Mouse (Mus musculus): Measurements from ENCODE around the gene Otulinl. TPM values are rescaled to one million over a fixed set of nuclear protein-coding genes. Genes with fewer than 3 reads are reported as not detected.
"Not testable (repeated sequence)": the region's sequence is repeated elsewhere in the genome, so short reads cannot be mapped to it uniquely, and the experiment has no call there.

Otulinl gene
- 1.4 TPM in 1 of 2 replicates, not detected in the other for polyA plus RNA-seq (2012; ENCODE audit: insufficient read depth, low replicate concordance)

DNA sequence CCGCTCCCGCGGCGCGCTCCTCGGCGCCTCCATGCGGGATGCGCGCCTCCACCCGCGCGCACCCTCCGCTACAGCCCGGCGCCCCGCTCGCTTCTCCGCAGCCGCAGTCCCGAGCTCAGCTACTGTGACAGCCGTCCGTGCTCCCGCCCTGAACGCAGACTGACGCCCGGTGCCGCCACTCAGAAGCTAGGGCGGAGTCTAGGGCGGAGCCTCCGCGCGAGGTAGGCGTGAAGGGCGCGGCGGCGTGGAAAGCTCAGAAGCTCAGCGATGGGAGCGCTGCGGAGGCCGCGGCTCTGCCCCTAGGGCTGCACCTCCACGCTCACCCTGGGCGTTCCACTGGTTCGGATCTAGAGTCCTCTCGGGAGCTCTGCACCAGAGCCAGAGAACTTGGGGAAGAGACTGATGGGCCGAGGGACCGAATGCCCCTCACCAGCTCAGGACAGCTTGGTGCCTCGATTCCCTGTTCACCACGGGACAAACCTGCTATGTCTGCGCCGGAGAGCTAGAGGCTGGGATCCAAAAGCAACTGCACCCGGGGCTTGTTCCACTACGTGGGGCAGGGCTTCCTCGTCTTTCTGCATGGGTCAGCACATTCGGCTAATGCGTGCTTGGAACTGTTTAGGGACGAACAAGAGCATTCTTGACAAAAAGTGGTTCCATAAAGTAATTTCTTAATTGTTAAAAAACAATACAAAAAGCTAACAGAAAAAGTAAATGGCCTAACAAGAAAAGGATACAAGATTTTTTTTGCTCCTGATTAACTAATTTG, at the start of gene Otulinl:
TSS of gene Otulinl (minus strand) at position 161 of the 769 bp plus-strand sequence.
- Histone ChIP-seq H3K36me3 (replicated peaks; ENCODE audit: low read length) (no peaks in the 10 kb centered on the region), H3K9me3 (no peaks in the 10 kb centered on the region), H3K4me3 (replicated peaks) (peak within 1 kb of the TSS; percentile 94), H3K4me1 (peaks cover 27% of the 10 kb centered on the region), H3K27me3 (replicated peaks) (peaks cover 43% of the 10 kb centered on the region)
- TF ChIP-seq GATA1 (IDR thresholded peaks at IDR 0.05; ENCODE audit: borderline replicate concordance, low read length) (no peak), FLI1 (IDR thresholded peaks at IDR 0.05; ENCODE audit: low read length) (no peak)

DNA sequence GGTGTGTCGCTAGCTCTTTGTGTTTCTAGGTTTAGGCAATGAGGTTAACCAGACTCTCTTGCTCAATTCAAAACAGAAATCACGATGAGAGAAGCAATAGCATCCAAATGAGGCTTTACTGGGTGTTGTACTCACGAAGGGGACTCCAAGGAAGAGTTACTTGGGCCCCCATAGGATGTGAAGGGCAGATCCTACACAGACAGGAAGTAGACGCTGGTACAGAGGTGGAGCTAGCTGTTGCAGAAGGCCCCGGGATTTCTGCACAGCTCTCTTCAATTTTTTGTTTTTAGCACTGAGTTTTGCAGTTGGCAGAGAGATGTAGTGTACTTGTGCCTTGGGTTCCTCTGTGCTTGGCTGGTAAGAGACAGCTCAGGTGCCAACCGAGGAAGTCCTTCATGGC, 44.8 kb upstream of the Otulinl start:
- no peak for TF ChIP-seq GATA1 (IDR thresholded peaks at IDR 0.05; ENCODE audit: borderline replicate concordance, low read length)
- no peak for TF ChIP-seq FLI1 (IDR thresholded peaks at IDR 0.05; ENCODE audit: low read length)
- 0 out of 2 replicates have a peak, but pooled peaks cover 4% of the 10 kb centered on the region for H3K9me3 ChIP-seq
- peaks cover 34% of the 10 kb centered on the region for H3K4me1 ChIP-seq

DNA sequence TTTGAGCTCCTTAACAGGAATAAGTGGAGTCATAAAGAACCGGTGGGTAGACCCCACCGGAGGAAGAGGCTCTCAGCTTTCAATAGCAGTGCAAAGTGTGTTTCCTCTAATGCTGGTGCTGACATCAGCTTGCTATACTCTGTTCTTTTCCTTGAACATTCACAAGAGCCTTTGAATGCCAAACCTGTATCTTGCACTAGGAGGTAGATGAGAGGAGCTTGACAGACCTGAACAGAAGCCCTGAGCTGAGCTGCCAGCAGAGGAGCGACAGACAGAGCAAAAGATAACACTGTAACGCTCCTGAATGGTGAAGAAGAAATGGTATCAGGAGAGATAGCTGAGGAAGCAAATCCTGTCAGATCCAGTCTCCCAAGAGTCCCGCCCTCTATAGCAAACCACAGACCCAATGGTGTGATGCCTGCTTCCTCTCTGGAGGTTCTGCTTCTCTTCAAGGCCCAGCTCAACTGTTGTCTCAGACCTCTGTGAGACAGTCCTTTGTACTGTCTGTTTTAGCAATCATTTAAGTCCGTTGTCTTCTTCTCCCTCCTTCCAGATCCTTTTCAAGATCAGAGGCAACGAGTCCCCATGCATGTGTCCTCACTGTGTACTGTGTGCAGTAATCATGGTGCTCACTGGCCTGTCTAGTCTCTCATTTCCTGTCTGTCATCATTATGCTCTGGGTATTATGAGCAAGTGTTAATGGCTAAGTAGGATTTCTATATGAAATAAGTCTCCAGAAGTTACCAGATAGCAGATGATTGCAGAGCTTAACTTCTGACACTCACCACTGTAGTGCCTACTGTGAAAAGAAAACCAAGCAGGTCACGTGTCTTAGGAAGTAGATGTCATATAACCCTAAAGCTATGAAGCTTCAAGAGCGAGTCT, 43.7 kb upstream of the Otulinl start:
- H3K27me3 ChIP-seq (replicated peaks) = no peaks in the 10 kb centered on the region
- 0 out of 2 replicates have a peak, but pooled peaks cover 7% of the 10 kb centered on the region for H3K9me3 ChIP-seq
- H3K36me3 ChIP-seq (replicated peaks; ENCODE audit: low read length) = no peaks in the 10 kb centered on the region
- TF ChIP-seq FLI1 (IDR thresholded peaks at IDR 0.05; ENCODE audit: low read length) (no peak), GATA1 (IDR thresholded peaks at IDR 0.05; ENCODE audit: borderline replicate concordance, low read length) (no peak)
- peak overlapping the region; percentile 78 for H3K4me3 ChIP-seq (replicated peaks)
- H3K4me1 ChIP-seq = peaks cover 34% of the 10 kb centered on the region

More for the DNA sequence above, 44.8 kb upstream of the Otulinl start:
- Histone ChIP-seq H3K27me3 (replicated peaks) (no peaks in the 10 kb centered on the region), H3K4me3 (replicated peaks) (no peak overlapping the region), H3K36me3 (replicated peaks; ENCODE audit: low read length) (no peaks in the 10 kb centered on the region)

DNA sequence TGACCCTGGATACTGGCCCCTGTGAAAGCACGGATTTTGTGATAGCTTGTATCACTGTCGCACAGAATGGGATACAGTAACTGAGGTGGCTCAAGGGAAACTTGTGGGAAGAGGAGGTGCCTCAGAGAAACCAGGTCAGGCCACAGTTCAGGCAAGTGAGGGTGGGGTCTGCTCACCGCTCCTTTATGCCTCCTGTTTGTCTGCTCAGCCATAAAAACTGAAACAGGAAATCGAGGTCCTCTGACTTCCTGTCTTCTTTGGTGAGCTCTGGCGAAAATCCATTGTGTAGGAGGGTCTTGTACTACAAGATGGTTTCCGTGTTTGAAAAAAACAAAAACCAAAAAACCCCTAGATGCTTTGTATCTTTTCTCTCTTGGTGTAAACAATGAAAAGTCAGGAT, 42.9 kb upstream of the Otulinl start:
- Histone ChIP-seq H3K4me3 (replicated peaks) (peak overlapping the region; percentile 81), H3K4me1 (peaks cover 34% of the 10 kb centered on the region), H3K9me3 (0 out of 2 replicates have a peak, but pooled peaks cover 7% of the 10 kb centered on the region), H3K36me3 (replicated peaks; ENCODE audit: low read length) (no peaks in the 10 kb centered on the region), H3K27me3 (replicated peaks) (peaks cover 4% of the 10 kb centered on the region)
- TF ChIP-seq FLI1 (IDR thresholded peaks at IDR 0.05; ENCODE audit: low read length) (no peak), GATA1 (IDR thresholded peaks at IDR 0.05; ENCODE audit: borderline replicate concordance, low read length) (no peak)

DNA sequence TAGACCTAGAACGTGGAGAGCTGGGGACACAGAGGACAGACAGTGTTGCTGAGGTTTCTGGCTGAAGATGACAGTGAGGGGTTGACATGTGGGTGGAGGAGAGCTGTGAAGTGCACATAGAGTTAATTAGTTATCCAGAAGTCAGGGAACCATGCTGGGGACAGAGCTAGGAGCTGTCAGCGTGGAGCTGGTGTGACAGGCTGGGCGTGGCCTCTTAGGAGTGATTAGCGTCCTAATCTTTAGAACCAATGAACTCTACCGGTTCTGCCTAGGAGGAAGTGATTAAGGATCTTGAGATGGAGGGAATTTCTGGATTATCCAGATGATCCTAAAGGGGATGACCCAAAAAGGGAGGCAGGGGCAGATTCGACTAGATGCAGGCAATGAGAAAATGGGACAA, 42.4 kb upstream of the Otulinl start:
- no peak for TF ChIP-seq FLI1 (IDR thresholded peaks at IDR 0.05; ENCODE audit: low read length)
- peaks cover 9% of the 10 kb centered on the region for H3K27me3 ChIP-seq (replicated peaks)
- H3K9me3 ChIP-seq = 0 out of 2 replicates have a peak, but pooled peaks cover 7% of the 10 kb centered on the region
- H3K36me3 ChIP-seq (replicated peaks; ENCODE audit: low read length) = no peaks in the 10 kb centered on the region
- peaks cover 34% of the 10 kb centered on the region for H3K4me1 ChIP-seq
- H3K4me3 ChIP-seq (replicated peaks) = no peak overlapping the region

DNA sequence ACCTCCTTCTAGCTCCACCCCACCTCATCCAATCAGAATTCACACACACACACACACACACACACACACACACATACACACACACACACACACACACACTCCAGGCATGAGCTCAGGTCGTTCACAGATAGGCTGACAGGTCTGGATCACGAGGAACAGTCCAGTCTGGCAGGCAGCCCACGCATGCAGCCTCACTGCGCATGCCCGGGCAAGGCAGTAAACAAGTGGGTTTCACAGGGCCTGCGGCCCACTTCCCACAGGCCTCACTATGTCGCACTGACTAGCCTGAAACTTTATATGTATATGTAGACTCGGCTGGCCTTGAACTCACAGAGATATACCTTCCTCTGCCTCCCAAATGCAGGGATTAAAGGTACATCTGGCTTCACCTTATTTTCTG, 38.9 kb upstream of the Otulinl start:
- H3K4me1 ChIP-seq = peaks cover 23% of the 10 kb centered on the region
- not testable (repeated sequence) for H3K9me3 ChIP-seq; H3K36me3 ChIP-seq (replicated peaks; ENCODE audit: low read length); H3K4me3 ChIP-seq (replicated peaks)
- H3K27me3 ChIP-seq (replicated peaks) = peaks cover 34% of the 10 kb centered on the region

DNA sequence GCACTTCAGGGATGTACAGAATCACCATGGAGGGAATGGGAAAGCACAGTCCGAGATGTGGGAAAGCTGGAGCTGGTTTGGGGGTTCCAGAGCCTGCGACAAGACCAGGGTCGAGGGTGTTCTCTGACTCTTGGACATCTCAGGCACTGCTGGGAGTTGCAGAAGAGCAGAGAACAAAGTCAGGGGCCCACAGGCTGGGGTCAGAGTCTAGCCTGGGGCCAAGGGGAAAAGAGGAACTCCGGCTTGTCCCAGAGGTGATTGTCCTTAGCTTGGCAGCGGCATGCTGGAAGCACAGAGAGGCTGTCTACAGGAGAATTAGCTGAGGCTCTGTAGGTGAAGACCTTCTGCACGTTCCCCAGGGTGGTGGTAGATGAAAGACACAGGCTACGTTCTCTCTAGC, 37.3 kb upstream of the Otulinl start:
- no peak overlapping the region for H3K4me3 ChIP-seq (replicated peaks)
- H3K36me3 ChIP-seq (replicated peaks; ENCODE audit: low read length) = no peaks in the 10 kb centered on the region
- 0 out of 2 replicates have a peak, but pooled peaks cover 7% of the 10 kb centered on the region for H3K9me3 ChIP-seq
- peaks cover 34% of the 10 kb centered on the region for H3K27me3 ChIP-seq (replicated peaks)
- peaks cover 12% of the 10 kb centered on the region for H3K4me1 ChIP-seq
- no peak for TF ChIP-seq FLI1 (IDR thresholded peaks at IDR 0.05; ENCODE audit: low read length)
- TF ChIP-seq GATA1 (IDR thresholded peaks at IDR 0.05; ENCODE audit: borderline replicate concordance, low read length) = no peak

DNA sequence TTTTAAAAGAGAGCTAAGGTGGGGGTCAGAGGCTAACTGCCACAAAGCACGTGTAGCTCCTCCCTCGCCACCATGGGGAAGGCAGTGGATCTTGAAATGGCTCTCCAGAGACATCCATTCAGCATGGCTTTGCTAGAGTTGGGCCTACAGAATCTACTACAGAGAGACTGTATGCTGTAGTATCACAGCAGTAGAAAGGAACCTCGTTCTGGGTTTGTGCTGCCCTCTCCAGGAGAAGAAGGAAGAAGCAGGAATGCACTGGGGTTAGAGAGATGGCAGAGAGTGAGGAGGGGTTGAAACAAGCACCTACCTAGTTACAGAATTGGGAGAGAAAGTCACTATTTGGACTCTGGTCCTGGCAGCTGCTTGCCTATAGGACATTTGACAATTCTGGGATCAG, 34.0 kb upstream of the Otulinl start:
- no peak for TF ChIP-seq GATA1 (IDR thresholded peaks at IDR 0.05; ENCODE audit: borderline replicate concordance, low read length)
- no peak for TF ChIP-seq FLI1 (IDR thresholded peaks at IDR 0.05; ENCODE audit: low read length)

DNA sequence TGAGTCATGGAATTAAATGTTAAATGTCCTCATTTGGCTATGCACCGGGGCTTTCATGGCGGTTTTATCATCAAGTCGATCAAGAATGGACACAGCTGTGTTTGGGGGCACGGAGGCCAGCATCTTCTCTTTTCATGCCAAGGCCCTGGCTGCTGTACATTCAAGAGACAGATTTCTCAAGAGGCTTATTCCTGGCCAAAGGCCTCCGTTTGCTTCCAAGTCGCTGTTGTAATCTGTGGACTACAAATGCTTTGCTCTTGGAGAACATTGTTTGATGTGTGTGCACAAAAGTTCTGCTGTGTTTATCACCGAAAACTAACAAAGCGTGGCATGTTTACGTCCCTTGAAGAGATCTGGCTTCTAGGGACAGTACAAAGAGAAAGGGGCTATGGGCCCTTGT, 29.3 kb upstream of the Otulinl start:
- TF ChIP-seq FLI1 (IDR thresholded peaks at IDR 0.05; ENCODE audit: low read length) = no peak
- TF ChIP-seq GATA1 (IDR thresholded peaks at IDR 0.05; ENCODE audit: borderline replicate concordance, low read length) = no peak
- H3K4me1 ChIP-seq = peaks cover 21% of the 10 kb centered on the region

More for the DNA sequence above, 34.0 kb upstream of the Otulinl start:
- no peaks in the 10 kb centered on the region for H3K9me3 ChIP-seq
- H3K36me3 ChIP-seq (replicated peaks; ENCODE audit: low read length) = no peaks in the 10 kb centered on the region
- H3K4me1 ChIP-seq = peaks cover 9% of the 10 kb centered on the region
- peaks cover 34% of the 10 kb centered on the region for H3K27me3 ChIP-seq (replicated peaks)
- H3K4me3 ChIP-seq (replicated peaks) = no peak overlapping the region

More for the DNA sequence above, 29.3 kb upstream of the Otulinl start:
- Histone ChIP-seq H3K9me3 (no peaks in the 10 kb centered on the region), H3K36me3 (replicated peaks; ENCODE audit: low read length) (no peaks in the 10 kb centered on the region), H3K27me3 (replicated peaks) (peaks cover 21% of the 10 kb centered on the region), H3K4me3 (replicated peaks) (no peak overlapping the region)
